Mouse (Mus musculus): ENCODE measurements around the gene Cyp27b1.

Gene Cyp27b1

DNA sequence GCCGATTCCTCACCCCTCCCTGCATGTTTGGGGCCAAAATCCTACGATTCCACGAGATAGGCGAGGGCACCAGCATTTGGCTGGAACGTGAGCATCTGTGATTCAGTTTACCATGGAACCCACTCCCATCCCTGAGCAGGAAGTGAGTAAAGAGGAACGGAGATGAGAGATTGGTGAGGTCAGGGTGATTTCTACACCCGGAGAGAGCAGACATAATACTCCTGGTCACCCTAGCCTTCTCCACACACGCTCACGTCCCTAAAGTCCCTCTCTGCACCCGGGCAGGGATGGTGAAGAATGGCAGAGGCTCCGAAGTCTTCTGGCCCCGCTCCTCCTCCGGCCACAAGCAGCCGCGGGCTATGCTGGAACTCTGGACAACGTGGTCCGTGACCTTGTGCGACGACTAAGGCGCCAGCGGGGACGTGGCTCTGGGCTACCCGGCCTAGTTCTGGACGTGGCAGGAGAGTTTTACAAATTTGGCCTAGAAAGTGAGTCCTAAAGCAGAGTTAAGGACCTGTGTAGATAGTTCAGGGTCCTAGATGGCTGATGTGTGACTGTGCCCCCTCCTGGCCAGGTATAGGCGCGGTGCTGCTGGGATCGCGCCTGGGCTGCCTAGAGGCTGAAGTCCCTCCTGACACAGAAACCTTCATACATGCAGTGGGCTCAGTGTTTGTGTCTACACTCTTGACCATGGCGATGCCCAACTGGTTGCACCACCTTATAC lies 1.5 kb downstream of the Cyp27b1 start:
- in situ Hi-C loops (cut with MboI, MseI), result loop anchor here (25.0 kb wide), 1 partner anchor 613 kb away; the partner anchor contains the start of genes Nab2 and Nemp1

GRCm38 (mm10) chr10:127050119-127050474 lies 2.0 kb downstream of the Cyp27b1 start:
- in situ Hi-C loops (cut with MboI, MseI), result loop anchor here (25.0 kb wide), 1 partner anchor 612 kb away; the partner anchor contains the start of genes Nab2 and Nemp1

DNA sequence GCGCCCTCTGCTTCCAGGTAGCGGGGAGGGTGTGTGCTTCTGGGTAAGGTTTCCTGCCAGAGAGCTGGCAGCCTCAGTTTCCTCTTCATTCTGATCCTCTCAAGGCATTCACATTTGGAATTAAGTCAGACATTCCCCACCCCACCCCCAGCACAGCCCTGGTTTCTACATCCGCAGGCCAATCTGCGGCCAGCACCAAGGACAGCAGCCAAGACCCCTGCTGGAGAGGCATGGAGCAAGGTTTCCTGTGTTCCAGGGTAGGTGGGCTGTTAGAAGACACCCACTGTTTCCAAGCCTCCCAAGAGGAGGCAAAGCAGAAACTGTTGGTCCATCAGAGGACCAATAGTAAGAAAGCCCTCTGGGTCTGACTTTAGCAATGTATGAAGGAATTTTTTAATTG lies 6.6 kb downstream of the Cyp27b1 start:
- in situ Hi-C loops (cut with MboI, MseI), result loop anchor here (25.0 kb wide), 1 partner anchor 608 kb away; the partner anchor contains the start of genes Nab2 and Nemp1

- in situ Hi-C loops (cut with MboI, MseI), result loop anchor here (25.0 kb wide), 1 partner anchor 607 kb away; the partner anchor contains the start of genes Nab2 and Nemp1
These were observed 7.4 kb downstream of the Cyp27b1 start for GRCm38 (mm10) chr10:127055406-127055805.

DNA sequence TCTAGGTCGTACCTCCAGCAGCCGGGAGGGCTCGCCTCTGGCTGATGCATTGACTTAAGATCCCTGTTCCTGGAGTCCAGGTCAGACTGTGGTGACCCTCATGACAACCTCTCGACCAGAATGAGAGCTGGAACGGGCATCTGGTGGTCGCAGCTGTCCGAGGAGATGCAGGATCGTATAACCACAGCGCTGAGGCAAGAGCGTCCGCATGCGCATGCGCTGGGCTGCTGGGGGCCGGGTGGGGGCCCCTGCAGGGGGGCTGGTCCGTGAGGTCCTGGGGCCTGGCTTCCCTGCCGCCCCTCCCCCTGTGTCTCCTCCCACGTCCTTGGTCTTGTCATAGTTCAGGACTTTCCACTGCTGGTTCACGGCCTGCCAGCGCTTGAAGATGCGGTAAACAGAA lies 8.4 kb downstream of the Cyp27b1 start:
- in situ Hi-C loops (cut with MboI, MseI), result loop anchor here (25.0 kb wide), 1 partner anchor 606 kb away; the partner anchor contains the start of genes Nab2 and Nemp1

- in situ Hi-C loops (cut with MboI, MseI), result loop anchor here (25.0 kb wide), 1 partner anchor 604 kb away; the partner anchor contains the start of genes Nab2 and Nemp1
These were observed 10.1 kb downstream of the Cyp27b1 start for GRCm38 (mm10) chr10:127058161-127058560.

- in situ Hi-C loops (cut with MboI, MseI), result loop anchor here (25.0 kb wide), 1 partner anchor 604 kb away; the partner anchor contains the start of genes Nab2 and Nemp1
These were observed 10.7 kb downstream of the Cyp27b1 start for GRCm38 (mm10) chr10:127058708-127059107.

- in situ Hi-C loops (cut with MboI, MseI), result loop anchor here (25.0 kb wide), 1 partner anchor 603 kb away; the partner anchor contains the start of genes Nab2 and Nemp1
These were observed 11.3 kb downstream of the Cyp27b1 start for GRCm38 (mm10) chr10:127059174-127059967.

DNA sequence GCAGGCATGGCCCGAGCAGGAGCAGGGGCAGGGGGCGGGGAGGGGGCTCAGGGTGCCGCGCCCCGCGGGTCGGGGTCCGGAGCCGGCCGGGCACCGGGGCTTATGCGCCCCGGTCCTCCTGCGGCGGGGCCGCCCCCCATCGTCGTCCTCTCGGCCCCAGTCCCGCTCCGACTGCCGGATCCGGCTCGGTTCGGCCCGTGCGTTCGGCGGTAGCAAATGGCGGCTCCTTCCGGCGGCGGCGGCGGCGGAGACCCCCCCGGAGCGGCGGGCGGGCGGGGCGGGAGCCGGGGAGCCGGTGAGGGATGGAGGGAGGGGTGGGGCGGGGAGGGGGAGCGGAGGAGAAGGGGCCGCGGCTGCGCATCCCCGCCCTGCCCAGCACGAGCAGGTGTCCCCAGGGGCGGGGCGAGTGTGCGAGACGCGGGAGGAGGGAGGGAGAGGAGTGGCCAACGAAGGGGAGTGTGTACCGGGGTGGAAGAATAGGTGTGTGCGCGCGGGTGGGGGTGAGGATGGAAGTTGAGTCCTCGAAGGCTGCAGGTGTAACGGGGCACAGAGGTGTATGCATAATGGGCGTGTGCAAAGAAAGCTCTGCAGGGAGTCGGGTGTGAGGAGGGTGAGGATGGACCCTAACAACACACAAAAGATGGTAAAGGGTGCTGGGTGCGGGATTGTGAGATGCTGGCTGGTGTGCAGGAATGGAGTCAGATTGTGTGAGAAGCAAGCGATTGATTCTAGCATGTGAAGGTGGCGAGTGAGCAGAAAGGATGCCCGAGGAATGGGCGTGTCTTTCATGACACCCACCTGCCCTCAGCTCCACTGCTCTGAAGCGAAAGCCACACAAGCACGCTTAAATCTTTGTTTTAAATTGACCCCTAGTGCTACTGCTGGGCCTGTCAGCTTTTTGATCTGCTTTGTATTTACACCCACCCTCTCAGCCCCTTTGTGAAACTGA lies 12.2 kb downstream of the Cyp27b1 start, which contains the start of gene March9:
TSS of gene March9 (minus strand) at position 217 of the 949 bp plus-strand sequence.
- in situ Hi-C loops (cut with MboI, MseI), result loop anchor here (25.0 kb wide), 1 partner anchor 602 kb away; the partner anchor contains the start of genes Nab2 and Nemp1

DNA sequence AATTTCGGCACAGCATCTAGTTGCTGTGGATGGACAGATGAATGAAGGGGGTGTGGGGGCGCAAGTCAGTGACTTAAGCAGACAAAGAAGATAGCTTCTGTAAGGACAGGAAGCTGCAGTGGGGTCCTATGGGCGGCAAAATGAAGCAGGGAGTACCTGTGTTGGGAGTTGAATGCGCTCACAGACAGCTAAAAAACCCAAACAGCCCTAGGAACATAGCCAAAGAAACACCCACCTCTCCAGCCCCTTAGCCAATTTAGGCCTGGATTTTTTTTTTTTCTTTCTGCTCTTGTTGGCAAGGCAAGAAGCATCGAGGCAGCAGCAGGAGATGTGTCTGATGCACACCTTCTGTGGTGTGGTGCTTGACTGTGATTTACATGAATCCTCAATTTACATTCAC lies 13.0 kb downstream of the Cyp27b1 start:
- in situ Hi-C loops (cut with MboI, MseI), result loop anchor here (25.0 kb wide), 1 partner anchor 601 kb away; the partner anchor contains the start of genes Nab2 and Nemp1

DNA sequence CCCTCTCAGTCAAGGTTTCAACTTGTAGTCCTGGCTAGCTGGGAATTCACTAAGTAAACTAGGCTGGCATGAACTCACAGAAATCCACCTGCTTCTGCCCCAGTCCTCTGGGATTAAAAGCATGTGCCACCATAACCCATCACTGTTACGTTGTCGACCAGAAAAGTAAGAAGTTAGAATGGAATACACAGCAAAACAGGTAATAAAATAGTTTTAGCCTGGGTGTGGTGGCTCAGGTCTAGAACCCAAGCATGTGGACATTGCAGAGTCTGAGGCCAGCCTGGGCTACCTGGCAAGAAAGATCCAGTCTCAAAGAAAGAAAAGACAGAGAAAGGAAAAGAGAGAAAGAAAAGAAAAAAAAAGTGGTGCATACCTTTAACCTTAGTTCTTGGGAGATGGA lies 13.5 kb downstream of the Cyp27b1 start:
- in situ Hi-C loops (cut with MboI, MseI), result loop anchor here (25.0 kb wide), 1 partner anchor 601 kb away; the partner anchor contains the start of genes Nab2 and Nemp1

DNA sequence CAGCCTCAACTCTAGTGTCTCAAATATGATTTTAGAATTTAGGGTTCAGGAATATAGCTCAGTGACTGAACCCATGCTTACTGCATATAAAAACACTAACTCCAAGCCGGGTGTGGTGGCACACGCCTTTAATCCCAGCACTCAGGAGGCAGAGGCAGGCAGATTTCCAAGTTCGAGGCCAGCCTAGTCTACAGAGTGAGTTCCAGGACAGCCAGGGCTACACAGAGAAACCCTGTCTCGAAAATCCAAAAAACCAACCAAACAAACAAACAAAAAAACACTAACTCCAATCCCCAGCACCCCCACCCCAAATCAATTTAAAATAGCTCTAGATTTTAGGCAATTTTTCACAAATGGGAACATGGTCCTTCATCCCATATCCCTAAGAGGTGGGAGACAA lies 14.1 kb downstream of the Cyp27b1 start:
- in situ Hi-C loops (cut with MboI, MseI), result loop anchor here (25.0 kb wide), 1 partner anchor 600 kb away; the partner anchor contains the start of genes Nab2 and Nemp1

DNA sequence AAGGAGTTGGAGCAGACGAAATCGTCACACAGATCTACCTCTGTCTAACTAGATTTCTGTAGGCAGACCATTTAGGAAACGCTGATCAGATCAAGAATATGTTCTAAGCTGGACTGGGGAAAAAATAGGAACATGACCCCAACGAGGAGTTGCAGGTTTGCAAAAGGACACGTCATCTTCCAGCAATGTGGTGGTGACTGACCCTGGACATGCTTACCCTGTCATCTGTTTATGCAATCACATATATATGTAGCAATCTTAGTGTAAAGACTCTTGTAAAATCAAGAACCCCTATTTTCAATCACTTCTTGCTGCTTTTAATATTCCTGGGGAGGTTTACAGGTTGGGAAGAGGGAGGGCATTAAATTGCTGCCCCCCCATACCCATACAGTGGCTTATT lies 14.5 kb downstream of the Cyp27b1 start:
- in situ Hi-C loops (cut with MboI, MseI), result loop anchor here (25.0 kb wide), 1 partner anchor 600 kb away; the partner anchor contains the start of genes Nab2 and Nemp1

DNA sequence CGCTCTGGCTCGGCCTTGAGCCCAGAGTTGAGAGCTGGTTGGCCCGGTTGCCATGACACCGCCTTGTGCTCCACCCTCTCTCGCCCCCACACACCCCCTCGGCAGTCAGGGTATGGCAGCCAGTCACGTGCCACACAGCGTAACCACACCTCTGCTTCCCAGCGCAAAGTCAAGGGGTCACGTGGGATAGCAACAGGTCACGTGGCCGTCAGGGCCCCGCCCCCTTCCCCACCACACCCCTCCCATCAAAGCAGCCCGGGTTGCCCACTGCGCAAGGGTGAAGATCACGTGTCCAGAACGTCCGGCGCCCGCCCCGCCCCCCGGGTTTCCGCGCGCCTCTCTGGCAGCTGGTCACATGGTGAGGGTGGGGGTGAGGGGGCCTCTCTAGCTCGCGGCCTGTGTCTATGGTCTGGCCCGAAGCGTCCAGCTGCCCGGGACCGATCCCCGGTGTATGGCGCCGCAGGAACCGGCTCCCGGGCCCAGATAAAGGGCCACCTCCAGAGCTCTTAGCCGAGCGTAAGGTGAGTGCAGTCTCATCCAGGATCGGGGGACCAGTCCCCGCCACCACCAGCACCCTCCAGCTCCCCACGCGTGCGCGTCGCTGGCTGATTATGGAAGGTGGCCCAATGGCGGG lies 15.3 kb downstream of the Cyp27b1 start, which contains the start of gene Cdk4:
TSS of gene Cdk4 (plus strand) at position 296 of the 634 bp plus-strand sequence.
- in situ Hi-C loops (cut with MboI, MseI), result loop anchor here (25.0 kb wide), 1 partner anchor 599 kb away; the partner anchor contains the start of genes Nab2 and Nemp1

- in situ Hi-C loops (cut with MboI, MseI), result loop anchor here (25.0 kb wide), 1 partner anchor 598 kb away; the partner anchor contains the start of genes Nab2 and Nemp1
These were observed 16.1 kb downstream of the Cyp27b1 start for GRCm38 (mm10) chr10:127063913-127064870.

DNA sequence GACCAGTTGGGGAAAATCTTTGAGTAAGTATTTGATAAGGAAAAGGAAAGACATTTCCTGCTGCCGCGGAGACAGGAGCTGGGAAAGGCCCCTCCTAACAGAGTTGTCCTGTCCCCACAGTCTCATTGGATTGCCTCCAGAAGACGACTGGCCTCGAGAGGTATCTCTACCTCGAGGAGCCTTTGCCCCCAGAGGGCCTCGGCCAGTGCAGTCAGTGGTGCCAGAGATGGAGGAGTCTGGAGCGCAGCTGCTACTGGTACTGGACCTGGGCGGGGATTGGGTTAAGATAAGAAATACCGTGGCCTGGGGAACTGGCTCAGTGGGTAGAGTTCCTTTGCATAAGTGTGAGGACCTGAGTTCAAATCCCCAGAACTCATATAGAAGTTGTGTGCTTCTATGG lies 17.9 kb downstream of the Cyp27b1 start:
- in situ Hi-C loops (cut with MboI, MseI), result loop anchor here (25.0 kb wide), 1 partner anchor 596 kb away; the partner anchor contains the start of genes Nab2 and Nemp1

GRCm38 (mm10) chr10:127066519-127067018 lies 18.5 kb downstream of the Cyp27b1 start:
- in situ Hi-C loops (cut with MboI, MseI), result loop anchor here (25.0 kb wide), 1 partner anchor 596 kb away; the partner anchor contains the start of genes Nab2 and Nemp1
